Comparison of ENCODE assay signal across 13 mouse cellular contexts in genomic region chr3:146412008-146412407, GRCm38 (mm10). TPM values are rescaled to one million over a fixed set of nuclear protein-coding genes. Genes with fewer than 3 reads are reported as not detected.
A peak's percentile ranks its signal among the peaks of the same experiment; 100 is the strongest.
DNase-seq lines count a peak whose midpoint lies in the region; ATAC-seq and TF ChIP-seq lines count a peak whose summit lies in the region.
"Had no signal": no experiment of that assay in that cellular context is flagged by ENCODE, and none has a peak within 500 bp of the region (broad histone marks: within the 10 kb centered on the region; RNA-seq: fewer than 3 reads in every experiment).

No protein-coding gene starts in this region.

- H3K27ac ChIP-seq in lung, postnatal 0 days (ENCODE audit: low read length) = peak overlapping the region; percentile 20; the same call in 1 of the 2 replicates
- H3K27ac ChIP-seq: limb, embryonic 10.5 days; stomach, postnatal 0 days had no signal

- H3K27me3 ChIP-seq in lung, postnatal 0 days (replicated peaks; ENCODE audit: insufficient read depth, low read length) = no peaks in the 10 kb centered on the region

- ATAC-seq in frontal cortex, adult (ENCODE audit: low TSS enrichment) = peak; percentile 11; the same call in 1 of the 2 replicates
- no peak for ATAC-seq in lung, postnatal 0 days

- no peak for TF ChIP-seq EP300 in lung, postnatal 0 days (IDR thresholded peaks at IDR 0.05)

- no peak overlapping the region for H3K4me3 ChIP-seq in lung, postnatal 0 days (ENCODE audit: low read depth, low read length)
- H3K4me3 ChIP-seq: limb, embryonic 10.5 days had no signal

- H3K36me3 ChIP-seq in lung, postnatal 0 days (ENCODE audit: insufficient read depth, low read length) = no peaks in the 10 kb centered on the region

- no peak overlapping the region for H3K4me2 ChIP-seq in lung, postnatal 0 days (replicated peaks; ENCODE audit: low read depth, low read length)

- DNase-seq in frontal cortex, postnatal 10 days (ENCODE audit: low spot score in 2 of 2) = no peak
- DNase-seq in lung, postnatal 0 days (ENCODE audit: low spot score) = no peak
- no peak for DNase-seq in lung, postnatal 4 days
- DNase-seq in cerebellum, postnatal 14 days = peak; percentile 45 to 69
- peak; percentile 35 for DNase-seq in retina, embryonic 14.5 days (ENCODE audit: low spot score)
- DNase-seq in left cerebral cortex, postnatal 10 days (ENCODE audit: extremely low spot score in 1 of 2, low spot score in 2 of 2) = no peak
- DNase-seq in adipocyte (ENCODE audit: low spot score) = no peak
- DNase-seq: kidney, adult 11 months; lung, adult 18-20 months; thymus, postnatal 36 days had no signal

- TF ChIP-seq CTCF in lung, postnatal 0 days (IDR thresholded peaks at IDR 0.05) = no peak

- intact Hi-C loops in left cerebral cortex, postnatal 10 days (cut with DNase I) = loop anchor here (5.0 kb wide), 1 partner anchor 65 kb away; no protein-coding TSS in a partner anchor

- no peaks in the 10 kb centered on the region for H3K9me3 ChIP-seq in lung, postnatal 0 days (ENCODE audit: low read length)
- H3K9me3 ChIP-seq: limb, embryonic 10.5 days had no signal

- no peak overlapping the region for H3K9ac ChIP-seq in lung, postnatal 0 days (replicated peaks; ENCODE audit: low read depth)

- 66% methylated on average over 2 of the region's 2 CpGs for WGBS in lung, postnatal 0 days

- H3K4me1 ChIP-seq in lung, postnatal 0 days (ENCODE audit: insufficient read depth, low read depth, low read length) = peaks cover 3% of the 10 kb centered on the region; the same call in 1 of the 2 replicates

RNA-seq across cellular contexts. Expression of gene Ssx2ip, which starts 7.6 kb away (rescaled TPM):
- polyA plus RNA-seq in lung, postnatal 0 days (2015; fragmentation: Nextera tagmentation; extraction: Ambion mirVana) = 21.8 and 25.0 TPM in 2 replicates
- total RNA-seq in left cerebral cortex, postnatal 10 days (2021) = 100 to 1,000 TPM; 136 to 158 TPM

RNA-seq across cellular contexts. Expression of gene Ctbs, which starts 37.6 kb away (rescaled TPM):
- polyA plus RNA-seq in lung, postnatal 0 days (2015; fragmentation: Nextera tagmentation; extraction: Ambion mirVana) = 14.8 and 15.9 TPM in 2 replicates
- 1 to 10 TPM; 6.4 to 6.8 TPM for total RNA-seq in left cerebral cortex, postnatal 10 days (2021)

Comparison
In these comparisons a context has a peak if more than half of its experiments do, and no peak if none do; other contexts are left out.
1. DNase-seq: peak in cerebellum, postnatal 14 days (2 of 2) and retina, embryonic 14.5 days (single experiment); none in frontal cortex, postnatal 10 days (0 of 2), lung, postnatal 0 days (single experiment), lung, postnatal 4 days (0 of 2), left cerebral cortex, postnatal 10 days (0 of 2) and adipocyte (single experiment).